Mouse (Mus musculus): ENCODE measurements around the gene Snapin.

Gene Snapin

DNA sequence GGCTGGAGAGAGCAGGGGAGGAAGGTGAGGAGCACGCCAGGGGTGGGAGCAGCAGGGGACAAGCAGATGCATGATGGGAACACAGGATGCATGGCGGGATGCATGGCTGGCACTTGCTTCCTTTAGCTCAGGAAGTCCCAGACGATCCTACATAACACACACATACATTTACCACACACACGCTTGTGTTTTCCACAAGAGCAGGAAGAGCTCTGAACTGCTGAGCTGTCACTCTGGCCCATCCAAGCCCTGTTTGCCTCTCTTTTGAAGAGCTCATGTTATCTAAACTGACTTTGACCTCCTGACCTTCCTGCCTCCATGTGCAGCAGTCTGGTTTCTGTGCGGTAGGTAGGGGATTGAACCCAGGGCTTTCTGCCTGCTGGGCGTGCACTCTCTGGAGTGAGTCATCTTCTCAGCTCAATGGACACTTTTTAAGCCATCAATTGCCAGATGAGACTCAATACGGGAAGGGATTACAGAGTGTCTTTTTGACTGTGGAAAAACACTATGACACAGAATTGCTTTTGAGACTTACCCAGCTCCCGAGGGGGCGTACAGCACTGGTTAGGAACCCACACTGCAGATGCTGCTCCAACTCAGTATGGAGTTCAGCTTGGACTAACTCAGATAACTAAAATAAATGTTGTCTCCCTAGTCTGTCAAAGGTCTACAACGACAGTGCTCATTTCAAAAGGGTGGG lies 39.3 kb downstream of the Snapin start:
- peak; percentile 16 for DNase-seq

DNA sequence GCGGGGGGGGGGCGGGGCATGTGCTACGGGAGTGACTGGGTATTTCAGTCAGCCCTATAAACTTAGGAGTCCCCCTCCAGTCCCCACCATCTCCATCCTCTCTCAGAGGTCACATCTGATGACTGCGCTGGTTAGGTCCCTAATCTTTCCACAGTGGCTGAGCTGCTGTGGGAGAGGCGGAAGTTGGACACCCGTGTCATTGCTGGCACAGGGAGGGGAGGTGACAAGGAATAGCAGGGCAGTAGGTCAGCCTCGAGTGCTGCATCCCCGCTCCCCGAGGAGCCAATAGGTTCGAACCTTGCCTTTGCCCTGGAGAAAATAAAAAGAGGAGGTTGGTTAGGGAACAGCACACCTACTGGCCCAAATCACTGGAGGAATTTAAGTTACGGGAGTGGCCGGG lies 40.0 kb downstream of the Snapin start:
- no peak for DNase-seq

DNA sequence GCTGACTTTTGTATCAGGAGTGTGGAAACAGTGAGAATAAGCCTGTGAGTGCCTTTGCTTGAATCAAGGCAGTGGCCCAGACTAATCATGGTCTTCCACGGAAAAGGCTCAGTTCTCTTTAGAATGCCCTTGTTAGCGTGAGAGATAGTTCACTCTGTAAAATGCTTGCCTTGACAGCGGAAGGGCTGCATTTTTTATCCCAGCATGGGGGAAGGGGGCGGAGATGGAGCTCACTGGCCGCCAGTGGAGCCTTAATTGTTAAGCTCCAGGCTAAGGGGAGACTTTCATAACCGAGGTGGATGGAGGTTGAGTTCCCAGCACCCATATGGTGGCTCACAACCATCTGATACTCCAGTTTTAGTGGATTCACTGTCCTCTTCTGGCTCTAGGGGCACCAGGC lies 42.2 kb downstream of the Snapin start:
- no peak for DNase-seq

DNA sequence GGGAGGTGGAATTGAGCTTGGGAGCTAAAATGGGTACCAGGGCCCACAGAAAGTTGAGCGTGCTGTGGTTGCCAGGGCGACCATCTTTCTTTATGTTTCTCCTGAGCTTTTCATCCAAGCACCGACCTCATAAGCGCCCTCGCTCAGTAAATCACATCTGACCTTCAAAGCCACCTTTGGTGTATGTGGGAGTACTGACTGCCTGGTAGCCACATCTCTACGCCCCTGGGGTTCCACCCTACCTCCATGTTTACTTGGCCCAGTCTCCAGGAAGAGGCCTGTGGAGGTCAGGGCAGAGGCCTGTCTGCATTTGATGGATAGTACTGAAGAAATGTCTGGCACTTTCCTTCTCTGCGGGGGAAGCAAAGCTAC lies 43.7 kb downstream of the Snapin start:
- no peak for DNase-seq

DNA sequence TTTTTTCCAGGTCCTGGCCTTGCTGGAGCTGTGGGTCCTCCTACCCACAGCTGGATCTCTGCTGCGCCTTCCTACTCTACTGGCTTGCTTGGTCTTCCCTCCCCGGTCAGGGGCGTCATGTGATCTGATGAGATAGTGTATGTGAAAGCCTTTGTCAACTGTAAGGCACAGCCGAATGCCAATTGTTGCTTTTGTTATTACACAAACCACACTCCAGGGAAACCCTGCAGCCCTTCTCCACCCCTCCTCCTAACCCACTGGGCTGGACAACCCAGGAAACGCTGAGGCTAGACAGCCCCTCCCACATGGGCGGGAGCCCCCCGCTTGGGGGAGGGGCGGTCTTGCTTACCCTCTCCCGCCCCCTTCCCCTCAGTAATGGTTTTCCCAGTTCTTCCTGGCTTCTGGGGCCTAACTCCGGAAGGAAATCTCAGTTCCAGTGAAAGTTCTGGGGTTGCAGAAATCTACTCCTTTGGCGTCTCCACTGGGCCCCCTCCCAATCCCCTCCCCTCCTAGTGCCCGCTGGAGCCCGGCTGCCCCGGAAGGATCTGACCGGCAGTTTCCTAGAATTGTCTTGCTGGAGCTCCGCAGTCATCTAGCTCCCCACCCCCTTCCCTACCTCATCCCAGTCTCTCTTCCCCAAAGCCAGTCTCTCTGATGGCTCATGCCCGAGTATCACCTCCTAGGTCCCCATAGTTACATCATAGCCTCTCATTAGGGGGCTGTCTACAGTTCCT lies 44.3 kb downstream of the Snapin start:
- DNase-seq, result peak; percentile 64

DNA sequence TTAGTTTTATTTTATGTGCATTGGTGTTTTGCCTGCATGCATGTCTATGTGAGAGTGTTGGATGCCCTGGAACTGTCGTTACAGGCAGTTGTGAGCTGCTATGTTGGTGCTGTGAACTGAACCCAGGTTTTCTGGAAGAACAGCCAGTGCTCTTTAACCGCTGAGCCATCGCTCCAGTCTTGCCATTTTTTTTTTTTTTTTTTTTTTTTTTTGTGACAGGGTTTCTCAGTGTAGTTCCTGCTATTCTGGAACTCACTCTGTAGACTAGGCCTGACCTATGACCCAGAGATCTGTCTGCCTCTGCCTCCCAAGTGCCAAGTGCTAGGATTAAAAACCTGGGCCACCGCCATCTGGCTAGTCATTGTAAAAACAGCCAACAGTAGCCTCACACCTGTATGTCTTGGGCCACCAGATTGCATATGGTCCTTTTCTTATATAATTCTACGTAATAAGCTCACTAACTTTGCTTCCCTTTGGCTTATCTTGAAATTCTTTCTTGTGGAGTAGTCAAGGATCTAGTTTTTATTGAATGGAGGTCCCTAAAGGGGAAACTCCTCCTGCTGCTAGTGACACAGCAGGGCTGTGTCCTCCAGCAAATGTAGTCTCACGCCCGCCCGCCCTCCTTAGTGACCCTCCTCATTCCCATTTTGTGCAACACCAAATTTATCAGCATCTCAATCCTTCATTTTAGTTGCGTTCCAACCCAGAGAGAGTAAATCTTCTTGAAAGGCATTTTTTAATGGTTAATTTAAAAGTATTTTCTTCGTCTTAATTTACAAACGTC lies 45.2 kb downstream of the Snapin start:
- DNase-seq, result no peak

DNA sequence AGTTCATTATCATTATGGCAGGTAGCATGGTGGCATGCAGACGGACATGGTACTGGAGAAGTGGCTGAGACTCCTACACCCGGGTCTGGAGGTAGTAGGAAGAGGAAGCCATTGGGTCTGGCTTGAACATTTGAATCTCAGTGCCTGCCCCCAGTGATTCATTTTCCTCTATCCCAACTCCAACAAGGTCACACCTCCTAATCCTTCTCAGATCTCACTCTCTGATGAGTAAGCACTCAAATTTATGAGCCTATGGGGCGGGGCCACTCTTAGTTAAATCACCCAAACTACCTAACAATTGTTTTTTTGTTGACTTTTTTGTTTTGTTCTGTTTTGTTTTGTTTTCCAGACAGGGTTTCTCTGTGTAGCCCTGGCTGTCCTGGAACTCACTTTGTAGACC lies 46.9 kb downstream of the Snapin start:
- no peak for DNase-seq

DNA sequence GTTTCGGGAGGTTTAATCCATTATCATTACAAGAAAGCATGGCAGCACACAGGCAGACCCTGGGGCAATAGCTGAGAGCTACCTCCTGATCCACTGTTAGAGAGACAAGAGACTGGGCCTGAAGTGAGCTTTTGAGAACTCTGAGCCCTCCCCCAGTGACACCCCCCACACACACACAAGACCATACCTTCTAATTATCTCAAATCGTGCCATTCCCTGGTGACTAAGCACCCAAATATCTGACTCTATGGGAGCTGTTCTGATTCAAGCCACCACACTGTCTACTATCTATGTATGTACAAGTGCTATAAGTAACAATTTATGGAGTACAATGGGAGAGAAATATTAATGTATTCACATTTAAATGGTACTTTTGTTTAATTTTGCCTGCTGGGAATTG lies 50.1 kb downstream of the Snapin start:
- no peak for DNase-seq

Measured in right cerebral cortex, postnatal 25 days (tissue).